Mouse (Mus musculus) adrenal gland, adult 18-20 months (tissue): ENCODE measurements around the gene Trex1. TPM values are rescaled to one million over a fixed set of nuclear protein-coding genes. Genes with fewer than 3 reads are reported as not detected.

ENCODE experiments used
- DNase-seq, 2 experiments: peaks; one replicate each; pipeline ENCODE4 v3.0.0; 2021 to 2022; ENCODE audit warnings: low spot score in 2 of 2
- total RNA-seq, 2 experiments: library from RNA; stranded (reverse); gene quantifications; 1 replicate in 1 of 2; 2 replicates in 1 of 2; pipeline ENCODE4 v1.2.3; 2021

Trex1 gene
- total RNA-seq, 2 experiments from 2014 or later = 15.8 to 21.6 TPM

DNA sequence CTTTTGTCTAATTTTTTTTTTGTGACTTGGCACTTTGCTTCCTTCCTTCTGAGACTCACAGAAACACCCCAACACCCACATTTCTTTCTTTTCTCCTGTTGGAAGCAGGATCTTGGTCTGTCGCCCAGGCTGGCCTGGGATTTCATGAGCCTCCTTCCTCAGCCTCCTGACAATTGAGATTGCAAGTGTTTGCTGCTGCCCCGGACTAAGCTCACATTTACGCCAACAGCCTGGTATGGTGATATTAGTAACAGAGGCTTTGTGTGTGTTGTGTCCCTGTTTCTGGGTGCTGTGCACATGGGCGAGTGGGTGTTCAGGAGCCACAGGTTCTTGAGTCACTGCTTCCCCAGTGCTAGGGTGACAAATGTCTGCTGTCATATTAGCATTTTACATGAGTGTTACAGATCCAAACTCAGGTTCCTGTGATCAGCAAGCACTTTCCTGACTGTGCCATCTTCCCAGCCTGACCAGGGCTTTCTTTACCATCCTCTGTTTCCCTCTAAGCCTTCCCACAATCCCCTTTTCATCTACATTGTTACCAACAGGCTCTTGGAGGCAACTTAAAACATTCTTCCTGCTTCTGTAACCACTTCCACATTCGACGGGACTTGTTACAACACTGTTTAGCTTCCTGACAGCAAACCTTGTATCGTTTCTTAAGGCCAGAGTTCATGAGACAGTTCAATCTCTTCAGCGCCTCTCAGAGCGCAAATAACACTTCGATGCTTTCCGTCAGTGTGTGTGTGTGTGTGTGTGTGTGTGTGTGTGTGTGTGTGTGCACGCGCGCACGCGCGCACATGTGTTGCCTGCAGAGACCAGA, 36.5 kb downstream of the Trex1 start:
- DNase-seq = no peak

DNA sequence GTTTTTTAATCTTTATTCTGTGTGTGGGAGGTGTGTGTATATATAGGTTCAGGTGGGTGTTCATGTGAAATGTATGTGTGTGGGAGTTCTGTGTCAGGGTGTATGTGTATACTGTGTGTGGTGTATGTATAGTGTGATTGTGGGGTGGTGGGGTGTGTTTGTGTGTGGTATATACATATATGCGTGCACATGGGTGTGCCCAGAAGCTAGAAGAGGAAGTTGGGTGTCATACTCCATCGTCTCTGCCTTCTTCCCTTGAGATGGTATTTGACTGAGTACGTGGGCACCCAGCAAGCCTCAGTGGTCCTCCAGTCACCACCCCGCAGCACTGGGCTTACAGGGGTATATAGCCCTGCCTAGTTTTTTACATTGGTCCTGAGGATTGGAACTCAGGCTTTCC, 38.1 kb downstream of the Trex1 start:
- no peak for DNase-seq

DNA sequence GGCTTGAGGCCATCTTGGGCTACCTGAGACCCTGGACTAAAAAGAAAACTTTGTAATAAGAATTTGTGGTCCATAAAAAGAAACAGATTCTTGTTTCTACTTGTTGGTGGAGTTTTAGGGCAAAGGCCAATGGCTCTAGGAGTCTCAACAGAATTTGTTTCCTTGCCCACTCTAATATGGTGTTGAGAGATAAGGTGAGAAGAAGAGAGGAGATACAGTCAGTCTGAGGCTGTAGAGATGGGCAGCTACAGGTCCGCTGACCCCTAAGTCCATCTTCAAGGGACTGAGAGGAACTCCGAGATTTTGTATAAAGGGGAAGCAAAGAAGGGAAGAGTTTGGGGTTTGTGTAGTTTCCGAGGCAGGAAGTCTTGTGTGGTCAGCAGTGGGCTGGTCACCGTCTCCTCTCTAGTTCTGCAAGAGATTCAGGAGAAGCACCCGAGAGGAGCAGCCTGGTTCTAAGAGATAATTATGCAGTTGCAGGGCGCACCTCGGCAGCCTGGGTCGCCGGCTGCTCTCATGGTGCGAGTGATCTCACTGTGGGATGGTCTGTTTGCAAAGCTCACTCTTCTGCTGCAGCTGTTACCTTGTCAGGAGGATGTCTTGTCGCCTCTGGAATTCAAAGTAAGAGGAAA, 42.4 kb downstream of the Trex1 start:
- no peak for DNase-seq

DNA sequence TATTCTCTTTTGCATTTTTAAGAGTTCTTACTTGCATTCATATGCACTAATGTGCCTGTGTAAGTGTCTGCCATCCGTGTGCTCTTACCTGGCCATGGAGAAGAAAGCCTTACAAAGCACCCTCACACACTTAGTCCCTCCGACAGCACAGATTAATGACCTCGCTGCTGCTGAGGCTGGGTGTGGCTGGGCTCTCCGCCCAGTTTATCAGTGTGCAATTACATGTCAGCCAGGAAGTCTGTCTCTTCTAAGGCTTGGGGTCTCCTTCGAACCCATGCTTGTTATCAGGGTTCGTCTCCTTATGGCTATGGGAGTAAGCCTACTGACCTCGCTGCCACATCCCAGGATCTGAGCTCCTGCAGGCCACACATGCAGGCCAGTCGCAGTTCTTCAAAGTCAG, 44.1 kb downstream of the Trex1 start:
- no peak for DNase-seq

DNA sequence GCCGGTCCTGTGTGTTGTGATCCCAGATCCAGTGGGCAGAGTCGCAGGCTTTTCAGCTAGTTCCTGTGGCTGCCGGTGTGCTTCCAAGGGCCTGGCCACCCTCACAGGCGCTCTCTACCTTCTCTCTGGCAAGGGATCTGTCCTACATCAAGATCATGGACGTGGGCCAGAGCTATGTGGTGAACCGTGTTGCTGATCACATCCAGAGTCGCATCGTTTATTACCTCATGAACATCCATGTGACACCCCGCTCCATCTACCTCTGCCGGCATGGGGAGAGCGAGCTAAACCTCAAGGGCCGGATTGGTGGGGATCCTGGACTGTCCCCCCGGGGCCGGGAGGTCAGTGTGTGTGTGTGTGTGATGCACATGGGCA, 49.2 kb downstream of the Trex1 start:
- no peak for DNase-seq

DNA sequence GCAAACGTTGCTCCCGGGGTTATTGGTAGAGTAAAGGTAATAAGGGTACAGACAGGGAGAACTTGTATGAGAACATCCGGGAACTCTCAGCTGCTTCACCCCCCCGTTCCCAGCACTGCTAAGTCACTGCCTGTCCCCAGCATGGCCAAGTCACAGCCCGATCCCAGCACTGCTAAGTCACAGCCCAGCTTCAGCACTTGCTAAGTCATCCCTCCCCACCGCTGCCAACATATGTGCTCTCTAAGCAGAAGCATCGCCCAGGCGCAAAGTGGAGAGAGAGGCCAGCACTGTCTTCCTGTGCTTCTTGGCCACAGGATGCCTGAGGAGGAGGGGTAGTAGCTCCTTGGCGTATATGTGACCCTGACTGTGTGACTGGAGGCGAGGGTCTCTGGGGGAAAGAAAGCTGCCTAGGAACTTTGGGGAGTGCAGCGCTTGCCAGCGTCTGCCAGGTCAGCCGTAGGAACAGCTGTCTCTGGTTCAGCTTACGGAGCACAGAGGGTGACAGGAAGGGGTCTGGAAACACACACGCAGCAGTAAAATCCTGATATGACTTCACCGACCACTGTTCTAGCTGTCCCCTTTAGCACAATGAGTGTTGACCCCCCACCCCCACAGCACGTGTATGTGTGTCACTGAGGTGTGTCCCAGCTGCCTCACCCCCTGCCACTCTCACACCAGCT, 49.8 kb downstream of the Trex1 start:
- DNase-seq = no peak

DNA sequence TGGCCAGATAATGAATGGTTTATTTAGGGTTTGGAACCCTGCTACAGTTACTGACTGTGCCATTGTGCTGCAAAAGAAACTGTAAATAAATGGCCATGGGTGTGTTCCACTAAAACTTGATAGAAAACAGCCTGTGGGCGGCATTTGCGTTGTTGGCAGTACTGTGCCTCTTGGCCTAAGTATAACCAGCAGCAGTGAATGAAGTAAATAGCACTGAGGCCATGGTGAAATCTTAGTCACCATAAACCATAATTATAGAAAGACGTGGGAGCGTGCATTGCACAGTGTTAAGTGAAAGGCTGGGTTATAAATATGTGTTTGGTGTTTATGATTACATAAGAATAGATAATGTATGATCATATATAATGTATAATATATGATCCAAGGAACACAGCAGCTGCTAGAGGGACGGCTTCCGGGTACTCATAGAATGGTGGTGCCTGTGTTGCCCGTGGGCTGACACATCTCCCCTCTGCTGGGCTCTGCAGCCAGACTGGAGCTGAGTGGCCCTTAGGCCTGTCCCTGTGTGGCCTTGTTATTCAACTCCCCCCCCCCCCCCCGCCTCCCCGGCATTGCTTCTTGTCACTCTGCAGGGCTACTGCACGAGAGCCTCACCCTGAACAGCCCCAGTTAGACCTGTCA, 50.4 kb downstream of the Trex1 start:
- no peak for DNase-seq

DNA sequence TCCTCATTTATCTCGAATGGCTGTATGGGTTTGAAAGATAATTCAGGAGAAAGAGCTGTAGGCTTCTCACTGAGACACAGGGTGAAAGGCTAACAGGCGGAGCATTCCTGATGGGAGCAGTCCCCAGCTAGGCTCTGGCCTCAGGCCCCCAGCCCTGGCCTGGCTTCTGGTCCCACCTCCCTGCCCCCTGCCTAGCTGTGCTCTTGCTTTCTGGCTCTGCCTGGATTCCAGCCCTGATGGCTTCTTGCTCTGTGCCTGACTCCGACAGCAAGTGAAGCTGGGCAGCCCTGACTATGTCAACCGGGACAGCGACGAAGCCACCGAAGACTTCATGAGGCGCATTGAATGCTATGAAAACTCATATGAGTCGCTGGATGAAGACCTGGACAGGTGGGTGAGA, 51.5 kb downstream of the Trex1 start:
- no peak for DNase-seq

Other genes with a start within 250 kb of the Trex1 start
- gene Celsr3, start 233.4 kb downstream of the Trex1 start, total RNA-seq = 1 to 10 TPM; 3.6 to 4.1 TPM
- gene Slc26a6, start 206.5 kb downstream of the Trex1 start, total RNA-seq = 10 to 100 TPM in 1 of 2 experiments, 1 to 10 TPM in 1; 9.6 to 13.8 TPM
- gene Tmem89, start 145.1 kb downstream of the Trex1 start, total RNA-seq = under 1 TPM in 1 of 2 experiments, not detected in 1; 0.32 TPM
- gene Uqcrc1, start 123.1 kb downstream of the Trex1 start, total RNA-seq = 1,000 to 10,000 TPM in 1 of 2 experiments, 100 to 1,000 TPM in 1; 638 to 1,072 TPM
- 1 to 10 TPM; 6.4 to 7.5 TPM for gene Col7a1, start 106.1 kb downstream of the Trex1 start, total RNA-seq
- under 1 TPM; 0.26 to 0.53 TPM for gene Ucn2, start 73.7 kb downstream of the Trex1 start, total RNA-seq
- 10 to 100 TPM in 1 of 2 experiments, 1 to 10 TPM in 1; 7.6 to 13.7 TPM for gene Pfkfb4, start 68.0 kb downstream of the Trex1 start, total RNA-seq
- 100 to 1,000 TPM; 126 to 137 TPM for gene Shisa5, start 21.2 kb downstream of the Trex1 start, total RNA-seq
- 10 to 100 TPM; 14.7 to 15.2 TPM for gene Atrip, start 14.4 kb upstream of the Trex1 start, total RNA-seq
- 10 to 100 TPM; 11.8 to 12.6 TPM for gene Ccdc51, start 22.8 kb upstream of the Trex1 start, total RNA-seq
- gene Tma7, start 22.9 kb upstream of the Trex1 start, total RNA-seq = 100 to 1,000 TPM; 319 to 392 TPM
- 100 to 1,000 TPM in 1 of 2 experiments, 10 to 100 TPM in 1; 63.9 to 107 TPM for gene Plxnb1, start 35.7 kb upstream of the Trex1 start, total RNA-seq
- not detected for gene Fbxw21, start 102.3 kb upstream of the Trex1 start, total RNA-seq
- not detected for gene Fbxw13, start 136.2 kb upstream of the Trex1 start, total RNA-seq
- not detected for gene Fbxw20, start 175.0 kb upstream of the Trex1 start, total RNA-seq
- not detected for gene Fbxw14, start 227.9 kb upstream of the Trex1 start, total RNA-seq